Mouse (Mus musculus) liver, adult 2 months (tissue): ENCODE data around the gene Mob1a. TPM values are rescaled to one million over a fixed set of nuclear protein-coding genes. Genes with fewer than 3 reads are reported as not detected.

Experiments
- DNase-seq: peaks from one replicate; pipeline ENCODE4 v3.0.0-alpha.2; 2011; ENCODE audit warnings: low read depth, low spot score; ENCODE audit errors: extremely low read depth
- H3K27ac ChIP-seq: fragments of 200-500 bp; replicated peaks from 2 replicates; pipeline ENCODE4 v1.5.1; 2012; ENCODE audit warnings: low read depth, mild to moderate bottlenecking, control low read depth, inconsistent platforms, low read length; ENCODE audit not compliant: insufficient read depth
- H3K27me3 ChIP-seq: fragments of 200-500 bp; 2 replicates; pipeline ENCODE4 v1.6.1; 2012; ENCODE audit warnings: mild to moderate bottlenecking, moderate library complexity, low read length, inconsistent platforms; ENCODE audit not compliant: control insufficient read depth, insufficient read depth
- H3K36me3 ChIP-seq: fragments of 200-500 bp; 2 replicates; pipeline ENCODE4 v1.6.1; 2012; ENCODE audit warnings: low read length, inconsistent platforms; ENCODE audit not compliant: control insufficient read depth, insufficient read depth
- H3K4me1 ChIP-seq: fragments of 200-500 bp; 2 replicates; pipeline ENCODE4 v1.6.1; 2011; ENCODE audit warnings: low read length; ENCODE audit not compliant: control insufficient read depth, insufficient read depth
- H3K4me3 ChIP-seq: fragments of 200-500 bp; 2 replicates; pipeline ENCODE4 v1.5.1; 2011; ENCODE audit warnings: low read depth, mild to moderate bottlenecking, control low read depth, low read length, moderate library complexity; ENCODE audit not compliant: insufficient read depth
- H3K79me2 ChIP-seq: fragments of 200-500 bp; 2 replicates; pipeline ENCODE4 v1.6.1; 2012; ENCODE audit warnings: inconsistent platforms, mild to moderate bottlenecking, low read length, moderate library complexity; ENCODE audit not compliant: control insufficient read depth, insufficient read depth
- H3K9ac ChIP-seq: fragments of 200-500 bp; 2 replicates; pipeline ENCODE4 v1.6.1; 2012; ENCODE audit warnings: low read depth, mild to moderate bottlenecking, control low read depth, inconsistent platforms, low read length
- CTCF ChIP-seq: fragments of 200-500 bp; IDR thresholded peaks from 2 replicates; pipeline ENCODE4 v1.5.1; 2011; ENCODE audit warnings: low read depth, low read length, control low read depth
- POLR2A ChIP-seq: fragments of 200-500 bp; IDR thresholded peaks from 2 replicates; pipeline ENCODE4 v1.6.1; 2011; ENCODE audit warnings: low read length, control low read depth; ENCODE audit not compliant: insufficient read depth; ENCODE audit errors: extremely low read depth
- WGBS: fragments of 180-500 bp; shearing (Covaris S2); methylation state at CpG from one replicate; pipeline ENCODE4 v1.1.7; 2018; 5-methylcytosine and 5-hydroxymethylcytosine counted together
- polyA plus RNA-seq: library from polyadenylated mRNA; depleted of rRNA; stranded (reverse); fragments of >200 nt; gene quantifications from 2 replicates; pipeline ENCODE4 v1.2.3, GENCODE M21; 2012
- total RNA-seq: library from RNA; depleted of rRNA; stranded (reverse); fragments of >200 nt; gene quantifications from 2 replicates; pipeline ENCODE4 v1.2.3, GENCODE M21; 2014

Mob1a gene
- total and polyA plus RNA-seq, 2 experiments, result 11.9 to 35.2 TPM

DNA sequence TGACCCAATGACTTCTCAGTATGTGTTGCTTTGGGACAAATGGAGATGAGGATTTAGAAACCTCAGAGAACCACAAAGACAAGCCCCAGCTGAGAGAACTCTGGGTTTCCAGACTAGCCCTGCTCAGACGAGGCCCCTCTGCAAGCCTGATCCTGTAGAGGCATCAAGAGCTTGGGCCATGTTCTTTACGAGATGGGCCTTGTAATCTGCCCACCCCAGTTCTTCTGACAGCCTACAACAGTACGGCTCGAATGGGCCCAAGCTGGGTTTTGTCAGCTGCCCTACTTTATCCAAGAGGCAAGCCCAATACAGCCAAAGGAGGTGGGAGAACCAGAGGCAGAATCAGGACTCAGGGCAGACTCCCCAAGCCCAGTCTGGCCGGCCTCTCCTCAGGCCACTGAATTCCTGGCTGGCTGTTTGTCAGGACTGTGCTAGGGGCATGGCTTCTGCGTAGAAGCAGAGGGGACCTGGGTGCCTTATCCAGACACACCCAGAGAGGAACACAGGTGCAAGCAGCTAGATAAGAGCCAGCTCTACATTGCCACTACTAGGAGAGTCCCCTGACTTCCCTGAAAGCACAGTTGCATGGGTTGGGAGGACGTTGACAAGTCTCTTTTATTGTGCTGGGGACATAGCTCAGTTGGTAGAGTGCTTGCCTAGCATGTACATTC lies 25.8 kb downstream of the Mob1a start:
- Histone ChIP-seq H3K79me2 (peaks cover 15% of the 10 kb centered on the region), H3K4me1 (peaks cover 20% of the 10 kb centered on the region), H3K27me3 (no peaks in the 10 kb centered on the region), H3K27ac (no peak overlapping the region), H3K36me3 (no peaks in the 10 kb centered on the region), H3K4me3 (no peak overlapping the region), H3K9ac (no peak overlapping the region)
- WGBS, result 89% methylated on average over 7 of the region's 7 CpGs
- DNase-seq, result no peak
- TF ChIP-seq POLR2A (no peak), CTCF (no peak)

DNA sequence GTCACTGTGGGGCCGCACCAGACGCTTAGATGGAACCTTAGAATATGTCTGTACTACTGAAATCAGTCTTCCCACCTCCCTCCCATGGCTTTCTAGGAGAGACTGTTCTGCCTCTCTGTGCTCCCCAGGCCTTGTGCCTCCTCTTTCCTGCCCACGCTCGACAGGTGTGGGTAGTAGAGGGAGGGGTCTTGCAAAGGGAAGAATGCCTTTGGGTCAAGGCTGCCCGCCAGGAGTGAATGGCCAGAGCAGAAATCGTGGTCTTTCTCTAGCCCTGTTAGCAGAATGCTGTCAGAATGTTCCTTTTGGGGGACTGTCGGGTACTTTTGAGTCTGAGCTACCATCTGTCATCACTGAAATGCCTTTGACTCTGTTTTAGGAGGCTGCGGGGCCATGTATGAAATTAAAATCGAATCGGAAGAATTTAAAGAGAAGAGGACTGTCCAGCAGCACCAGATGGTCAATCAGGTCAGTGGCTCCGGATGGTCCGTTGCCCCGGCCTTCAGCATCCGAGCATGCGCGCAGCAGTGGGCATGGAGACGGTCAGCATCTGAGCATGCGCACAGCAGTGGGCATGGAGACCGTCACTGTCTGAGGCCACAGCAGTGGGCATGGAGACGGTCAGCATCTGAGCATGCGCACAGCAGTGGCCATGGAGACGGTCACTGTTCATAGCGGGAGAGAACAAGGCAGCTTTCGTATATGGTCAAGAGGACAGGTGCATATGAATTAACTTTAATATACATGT lies 27.0 kb downstream of the Mob1a start:
- TF ChIP-seq POLR2A, result no peak
- no peak for TF ChIP-seq CTCF
- Histone ChIP-seq H3K27ac (no peak overlapping the region), H3K79me2 (peaks cover 15% of the 10 kb centered on the region), H3K27me3 (no peaks in the 10 kb centered on the region), H3K36me3 (no peaks in the 10 kb centered on the region), H3K4me1 (peaks cover 20% of the 10 kb centered on the region), H3K9ac (no peak overlapping the region), H3K4me3 (no peak overlapping the region)
- WGBS, result 96% methylated on average over 24 of the region's 24 CpGs
- no peak for DNase-seq

DNA sequence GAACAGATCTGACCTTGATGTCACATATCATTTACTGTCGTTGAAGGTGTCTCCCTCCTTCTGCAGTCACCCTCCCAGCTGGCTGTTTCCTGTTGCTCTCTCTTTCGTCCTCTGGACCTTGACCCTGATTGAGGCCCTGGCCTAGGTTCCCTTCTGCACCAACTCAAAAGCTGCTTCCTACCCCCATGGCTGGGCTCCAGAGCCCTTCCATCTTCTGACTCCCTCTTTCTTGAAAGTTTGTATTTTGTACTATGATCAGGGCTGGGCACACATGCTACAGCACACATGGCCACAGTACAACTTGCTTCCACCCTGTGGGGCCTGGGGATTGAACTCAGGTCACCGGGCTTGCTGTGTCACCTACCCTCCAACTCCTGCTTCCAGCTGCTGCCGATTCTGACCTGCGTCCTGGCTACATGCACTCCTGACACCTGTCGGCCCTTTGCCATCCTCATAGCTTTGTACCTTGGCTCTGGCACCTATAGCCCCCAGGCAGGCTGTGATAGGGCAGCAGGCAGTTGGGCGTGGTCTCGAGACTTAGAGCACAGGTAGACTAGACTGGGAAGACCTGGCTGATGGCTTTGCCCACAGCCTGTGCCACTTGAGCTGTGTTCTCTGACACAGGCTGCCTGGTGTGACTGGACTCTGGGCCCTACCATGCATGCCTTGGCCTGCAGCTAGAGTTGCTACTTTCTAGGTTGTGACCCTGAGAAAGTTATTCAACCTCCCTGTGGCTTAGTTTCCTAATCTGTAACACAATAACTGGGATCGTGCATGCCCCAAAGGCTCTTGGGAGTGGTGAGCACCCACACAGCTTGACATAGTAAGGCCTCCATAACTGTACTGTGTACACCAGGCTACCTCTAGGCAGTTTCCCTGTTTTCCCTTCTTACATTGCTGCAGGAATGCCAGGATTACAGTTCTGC lies 29.3 kb downstream of the Mob1a start:
- Histone ChIP-seq H3K4me1 (peaks cover 15% of the 10 kb centered on the region), H3K4me3 (no peak overlapping the region), H3K79me2 (peaks cover 6% of the 10 kb centered on the region; the same call in 1 of the 2 replicates), H3K9ac (no peak overlapping the region; the same call in 1 of the 2 replicates), H3K36me3 (peaks cover 6% of the 10 kb centered on the region; the same call in 1 of the 2 replicates), H3K27me3 (no peaks in the 10 kb centered on the region), H3K27ac (peak overlapping the region; percentile 26)
- WGBS, result 41% methylated on average over 9 of the region's 9 CpGs
- DNase-seq, result peak; percentile 65
- TF ChIP-seq CTCF (no peak), POLR2A (no peak)

DNA sequence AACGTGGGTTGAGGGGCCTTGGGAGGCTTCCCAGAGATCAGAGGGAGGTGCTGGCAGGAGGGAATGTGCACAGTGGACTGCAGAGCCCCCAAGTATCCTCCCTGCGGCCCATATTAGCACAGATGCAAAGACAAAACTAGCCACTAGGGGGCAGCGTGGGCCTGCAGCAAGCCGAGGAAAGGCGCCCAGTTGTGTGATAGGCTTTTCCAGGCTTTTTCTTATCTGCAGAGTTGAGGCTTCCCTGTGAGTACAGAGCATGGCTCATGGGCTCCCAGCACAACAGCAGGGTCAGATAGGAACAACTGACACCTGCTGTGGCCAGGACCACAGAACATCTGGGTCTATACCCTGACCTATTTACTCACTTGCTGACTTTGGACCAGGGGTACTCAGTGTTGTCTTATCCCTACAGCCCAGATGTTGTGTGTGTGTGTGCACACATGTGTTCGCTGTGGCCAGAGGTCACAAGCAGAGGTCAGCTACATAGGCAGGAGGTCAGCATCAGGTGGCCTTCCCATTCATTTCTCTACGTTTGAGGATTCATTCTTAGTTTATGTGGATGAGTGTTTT lies 30.8 kb downstream of the Mob1a start:
- DNase-seq, result peak; percentile 26
- no peaks in the 10 kb centered on the region for H3K27me3 ChIP-seq
- H3K4me1 ChIP-seq, result peaks cover 12% of the 10 kb centered on the region
- no peak overlapping the region for H3K9ac ChIP-seq
- WGBS, result 25% methylated on average over 7 of the region's 7 CpGs
- H3K79me2 ChIP-seq, result no peaks in the 10 kb centered on the region; the same call in 1 of the 2 replicates
- no peak overlapping the region for H3K4me3 ChIP-seq
- peaks cover 6% of the 10 kb centered on the region; the same call in 1 of the 2 replicates for H3K36me3 ChIP-seq
- TF ChIP-seq POLR2A (no peak), CTCF (peak; percentile 92)
- no peak overlapping the region for H3K27ac ChIP-seq

DNA sequence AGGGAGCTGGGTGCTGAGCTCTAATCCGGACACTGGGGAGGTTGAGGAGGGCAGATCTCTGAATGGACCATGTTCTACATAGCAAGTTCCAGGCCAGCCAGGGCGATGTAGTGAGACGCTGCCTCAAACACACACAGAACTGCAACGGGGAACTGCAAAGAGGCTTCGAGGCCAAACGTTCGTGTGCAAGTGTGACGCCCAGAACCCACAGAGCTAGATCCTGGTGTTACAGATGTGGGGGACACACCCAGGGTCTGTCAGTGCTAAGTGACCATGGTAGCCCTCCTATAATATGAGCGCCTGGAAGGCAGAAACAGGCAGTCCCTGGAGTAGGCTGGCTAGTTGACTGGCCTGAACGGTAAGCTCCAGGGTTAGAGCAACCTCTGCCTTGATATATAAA lies 31.6 kb downstream of the Mob1a start:
- no peak overlapping the region for H3K4me3 ChIP-seq
- peaks cover 12% of the 10 kb centered on the region for H3K4me1 ChIP-seq
- TF ChIP-seq POLR2A, result no peak
- no peak for TF ChIP-seq CTCF
- no peaks in the 10 kb centered on the region for H3K27me3 ChIP-seq
- peaks cover 6% of the 10 kb centered on the region; the same call in 1 of the 2 replicates for H3K36me3 ChIP-seq
- no peak for DNase-seq
- 93% methylated on average over 10 of the region's 10 CpGs for WGBS
- H3K79me2 ChIP-seq, result no peaks in the 10 kb centered on the region
- no peak overlapping the region for H3K27ac ChIP-seq
- H3K9ac ChIP-seq, result no peak overlapping the region
